Mouse (Mus musculus): ENCODE data around the gene Mul1.

DNA sequence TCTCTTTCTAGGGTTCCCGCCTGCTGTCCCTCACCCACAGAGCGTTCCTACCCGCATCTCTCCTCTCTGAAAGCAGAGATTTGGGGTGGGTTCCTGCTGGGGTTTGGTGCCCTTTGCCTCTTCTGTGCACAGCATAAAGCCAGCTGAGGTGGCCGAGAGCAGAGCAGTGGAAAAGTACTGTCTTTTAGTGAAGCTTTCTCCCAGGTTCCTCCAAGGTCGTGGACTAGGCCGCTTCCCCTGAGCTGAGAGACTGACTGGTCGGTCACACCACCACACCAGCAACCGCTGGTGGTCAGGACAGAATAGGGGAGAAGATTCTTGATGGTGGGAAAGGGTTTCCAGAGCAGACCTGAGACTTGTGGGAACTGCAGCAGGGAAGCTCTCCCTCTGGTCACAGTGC is 37.8 kb upstream of the Mul1 start:
- no peak for TF ChIP-seq CTCF (IDR thresholded peaks at IDR 0.05; ENCODE audit: low read depth, low read length)
- TF ChIP-seq TAL1 (conservative IDR thresholded peaks at IDR 0.05; ENCODE audit: low read depth, low read length), result no peak
- TF ChIP-seq GATA1 (IDR thresholded peaks at IDR 0.05; ENCODE audit: borderline replicate concordance, low read length), result no peak
- no peak for TF ChIP-seq GATA2 (IDR thresholded peaks at IDR 0.05; ENCODE audit: borderline replicate concordance, low read depth, low read length)

Data from G1E (cell line).